Mouse (Mus musculus) heart, postnatal 0 days (tissue): ENCODE results near the gene Olfr1495. TPM values are rescaled to one million over a fixed set of nuclear protein-coding genes. Genes with fewer than 3 reads are reported as not detected.

ENCODE experiments used
- ATAC-seq: fragments of 200-750 bp; cut with Nextera tagmentation; 2 replicates; pipeline ENCODE4 v1.8.0; 2017; ENCODE audit warnings: low read depth, moderate number of reproducible peaks, moderate library complexity; ENCODE audit not compliant: insufficient read depth
- DNase-seq: peaks from one replicate; pipeline ENCODE4 v3.0.0-alpha.2; 2016; ENCODE audit warnings: low spot score
- H3K27ac ChIP-seq: fragments of 300-500 bp; sonication (generic); 2 replicates; pipeline ENCODE4 v1.5.1; 2014; ENCODE audit warnings: low read depth, mild to moderate bottlenecking
- H3K27me3 ChIP-seq: fragments of 300-500 bp; sonication (generic); 2 replicates; pipeline ENCODE4 v1.6.1; 2014; ENCODE audit warnings: low read length, mixed read lengths; ENCODE audit not compliant: control insufficient read depth, insufficient read depth
- H3K36me3 ChIP-seq: fragments of 300-500 bp; sonication (generic); replicated peaks from 2 replicates; pipeline ENCODE4 v1.6.1; 2014; ENCODE audit warnings: low read length, mixed read lengths; ENCODE audit not compliant: control insufficient read depth, insufficient read depth
- H3K4me1 ChIP-seq: fragments of 300-500 bp; sonication (generic); 2 replicates; pipeline ENCODE4 v1.6.1; 2014; ENCODE audit warnings: antibody characterized with exemption; ENCODE audit not compliant: control insufficient read depth, insufficient read depth
- H3K4me2 ChIP-seq: fragments of 300-500 bp; sonication (generic); 2 replicates; pipeline ENCODE4 v1.6.1; 2014; ENCODE audit warnings: low read depth, mild to moderate bottlenecking, low read length, moderate library complexity
- H3K4me3 ChIP-seq: fragments of 300-500 bp; sonication (generic); 2 replicates; pipeline ENCODE4 v1.5.1; 2014; ENCODE audit warnings: low read depth, low read length
- H3K9ac ChIP-seq: fragments of 300-500 bp; sonication (generic); replicated peaks from 2 replicates; pipeline ENCODE4 v1.6.1; 2014; ENCODE audit warnings: low read depth, low read length, mixed read lengths
- H3K9me3 ChIP-seq: fragments of 300-500 bp; sonication (generic); replicated peaks from 2 replicates; pipeline ENCODE4 v1.6.1; 2016; ENCODE audit warnings: low read length; ENCODE audit not compliant: control insufficient read depth
- CTCF ChIP-seq: IDR thresholded peaks from 2 replicates; pipeline ENCODE4 v1.5.1; 2016; ENCODE audit warnings: antibody characterized with exemption, control low read depth, low read depth
- EP300 ChIP-seq: IDR thresholded peaks from 2 replicates; pipeline ENCODE4 v1.6.1; 2016; ENCODE audit warnings: antibody characterized with exemption, low read depth
- WGBS: fragments of 180-500 bp; shearing (Covaris S2); extraction: QIAGEN DNeasy Blood & Tissue Kit; methylation state at CpG from one replicate; pipeline ENCODE4 v1.1.7; 2014; 5-methylcytosine and 5-hydroxymethylcytosine counted together
- polyA plus RNA-seq: library from polyadenylated mRNA; unstranded; fragments of >200 nt; fragmentation: Nextera tagmentation; extraction: Ambion mirVana; gene quantifications from 2 replicates; pipeline ENCODE4 v1.2.1, GENCODE M21; 2015
- total RNA-seq: library from RNA; depleted of rRNA; stranded (reverse); fragments of >200 nt; gene quantifications from 2 replicates; pipeline ENCODE4 v1.2.3, GENCODE M21; 2014; ENCODE audit warnings: low replicate concordance; rRNA removed

Olfr1495 gene
- total RNA-seq (not detected in 2 replicates), polyA plus RNA-seq (not detected in 2 replicates)

DNA sequence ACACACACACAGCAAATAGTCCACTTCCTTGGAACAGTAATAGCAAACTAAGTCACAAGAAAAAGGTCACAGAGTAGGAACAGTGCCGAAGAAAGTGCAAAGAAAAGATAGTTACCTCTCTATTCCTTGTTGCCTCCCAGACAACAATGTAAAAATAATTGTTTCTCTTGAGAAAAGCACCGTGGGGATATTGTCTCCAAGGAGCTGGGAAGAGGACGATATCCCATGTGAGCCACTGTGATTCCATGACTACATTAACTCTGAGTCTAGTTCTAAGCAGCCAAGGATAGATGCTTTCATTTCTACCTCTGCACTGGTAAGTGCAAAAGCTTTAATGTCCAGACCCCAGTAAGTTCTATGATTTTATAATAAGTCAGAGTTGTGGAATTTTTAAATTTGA lies at the start of gene Olfr1495:
TSS of gene Olfr1495 (plus strand) at position 301 of the 400 bp plus-strand sequence.
- no peaks in the 10 kb centered on the region for H3K36me3 ChIP-seq
- 66% methylated on average over 3 of the region's 3 CpGs for WGBS
- H3K4me2 ChIP-seq: no peak within 1 kb of the TSS
- H3K4me3 ChIP-seq: no peak within 1 kb of the TSS
- H3K27ac ChIP-seq: no peak within 1 kb of the TSS
- ATAC-seq: no peak
- DNase-seq: no peak
- no peaks in the 10 kb centered on the region for H3K9me3 ChIP-seq
- no peak for TF ChIP-seq EP300
- TF ChIP-seq CTCF: no peak
- H3K4me1 ChIP-seq: no peaks in the 10 kb centered on the region
- H3K9ac ChIP-seq: no peak within 1 kb of the TSS
- no peaks in the 10 kb centered on the region for H3K27me3 ChIP-seq

DNA sequence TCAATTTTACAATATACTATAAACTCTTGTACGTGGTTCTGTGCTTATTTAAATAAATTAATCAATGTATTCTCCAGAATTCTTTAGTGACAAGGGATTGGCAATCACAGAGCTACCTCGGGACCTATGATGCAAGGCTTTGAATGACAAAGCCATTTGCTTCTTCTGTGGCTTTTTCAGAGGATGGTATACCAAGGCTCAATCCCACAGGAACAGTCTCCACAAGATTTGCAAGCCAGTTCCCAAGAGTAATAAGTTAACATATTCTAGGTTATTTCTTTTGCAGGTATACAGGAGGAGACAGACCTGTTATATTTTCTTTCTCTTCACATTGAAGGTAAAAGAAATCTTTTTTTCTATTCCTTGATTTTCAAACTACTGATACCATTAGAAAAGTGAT lies 41.4 kb upstream of the Olfr1495 start, which contains the start of gene Olfr1493-ps1:
TSS of gene Olfr1493-ps1 (plus strand) at position 301 of the 400 bp plus-strand sequence.
- Histone ChIP-seq H3K36me3 (no peaks in the 10 kb centered on the region), H3K27me3 (no peaks in the 10 kb centered on the region), H3K4me1 (no peaks in the 10 kb centered on the region), H3K27ac (no peak within 1 kb of the TSS), H3K4me2 (no peak within 1 kb of the TSS), H3K9ac (no peak within 1 kb of the TSS), H3K9me3 (0 out of 2 replicates have a peak, but pooled peaks cover 3% of the 10 kb centered on the region), H3K4me3 (no peak within 1 kb of the TSS)
- no peak for ATAC-seq
- WGBS: 36% methylated on average over 2 of the region's 2 CpGs
- no peak for TF ChIP-seq CTCF
- TF ChIP-seq EP300: no peak
- no peak for DNase-seq

DNA sequence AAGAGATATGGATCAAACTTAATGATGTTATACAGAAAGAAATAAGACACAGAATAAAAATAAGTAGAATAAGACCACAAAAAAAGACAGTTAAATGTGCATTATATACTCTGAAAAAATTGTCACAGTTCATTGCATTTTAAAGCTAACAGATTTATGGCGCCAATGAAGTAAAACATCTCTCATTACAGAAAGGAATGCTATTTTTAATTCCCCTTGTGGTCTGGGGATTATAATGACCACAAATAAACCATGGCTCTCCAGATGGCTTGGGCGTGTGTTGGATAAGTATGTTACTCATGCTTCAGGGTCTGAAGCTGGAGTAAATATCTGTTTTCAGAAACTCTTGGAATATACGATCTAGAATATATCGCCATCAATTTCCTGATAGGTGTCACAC lies 25.0 kb upstream of the Olfr1495 start, which contains the start of gene Olfr1494:
TSS of gene Olfr1494 (plus strand) at position 301 of the 400 bp plus-strand sequence.
- no peak for ATAC-seq
- Histone ChIP-seq H3K9ac (no peak within 1 kb of the TSS), H3K4me3 (no peak within 1 kb of the TSS), H3K4me2 (no peak within 1 kb of the TSS), H3K9me3 (0 out of 2 replicates have a peak, but pooled peaks cover 3% of the 10 kb centered on the region), H3K27ac (no peak within 1 kb of the TSS), H3K4me1 (no peaks in the 10 kb centered on the region), H3K36me3 (no peaks in the 10 kb centered on the region), H3K27me3 (no peaks in the 10 kb centered on the region)
- TF ChIP-seq EP300 (no peak), CTCF (no peak)
- DNase-seq: no peak
- 80% methylated on average over 4 of the region's 4 CpGs for WGBS

DNA sequence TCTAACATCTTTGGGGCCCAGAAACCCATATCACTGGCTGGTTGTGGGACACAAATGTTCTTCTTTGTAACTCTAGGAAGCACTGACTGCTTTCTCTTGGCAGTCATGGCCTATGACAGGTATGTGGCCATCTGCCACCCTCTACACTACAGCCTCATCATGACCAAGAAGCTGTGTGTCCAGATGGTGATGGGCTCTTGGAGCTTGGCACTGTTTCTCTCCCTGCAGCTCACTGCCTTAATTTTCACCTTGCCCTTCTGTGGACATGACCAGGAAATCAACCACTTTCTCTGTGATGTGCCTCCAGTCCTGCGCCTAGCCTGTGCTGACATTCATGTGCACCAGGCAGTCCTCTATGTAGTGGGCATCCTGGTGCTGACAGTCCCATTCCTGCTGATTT lies 15.0 kb upstream of the Olfr1495 start:
- DNase-seq (no peak), ATAC-seq (no peak)
- WGBS: 89% methylated on average over 1 of the region's 1 CpGs
- no peak overlapping the region for H3K27ac ChIP-seq
- H3K4me2 ChIP-seq: no peak overlapping the region
- no peak overlapping the region for H3K4me3 ChIP-seq
- H3K36me3 ChIP-seq: no peaks in the 10 kb centered on the region
- TF ChIP-seq EP300 (no peak), CTCF (no peak)
- H3K9ac ChIP-seq: no peak overlapping the region
- no peaks in the 10 kb centered on the region for H3K27me3 ChIP-seq
- 0 out of 2 replicates have a peak, but pooled peaks cover 2% of the 10 kb centered on the region for H3K9me3 ChIP-seq
- H3K4me1 ChIP-seq: no peaks in the 10 kb centered on the region

DNA sequence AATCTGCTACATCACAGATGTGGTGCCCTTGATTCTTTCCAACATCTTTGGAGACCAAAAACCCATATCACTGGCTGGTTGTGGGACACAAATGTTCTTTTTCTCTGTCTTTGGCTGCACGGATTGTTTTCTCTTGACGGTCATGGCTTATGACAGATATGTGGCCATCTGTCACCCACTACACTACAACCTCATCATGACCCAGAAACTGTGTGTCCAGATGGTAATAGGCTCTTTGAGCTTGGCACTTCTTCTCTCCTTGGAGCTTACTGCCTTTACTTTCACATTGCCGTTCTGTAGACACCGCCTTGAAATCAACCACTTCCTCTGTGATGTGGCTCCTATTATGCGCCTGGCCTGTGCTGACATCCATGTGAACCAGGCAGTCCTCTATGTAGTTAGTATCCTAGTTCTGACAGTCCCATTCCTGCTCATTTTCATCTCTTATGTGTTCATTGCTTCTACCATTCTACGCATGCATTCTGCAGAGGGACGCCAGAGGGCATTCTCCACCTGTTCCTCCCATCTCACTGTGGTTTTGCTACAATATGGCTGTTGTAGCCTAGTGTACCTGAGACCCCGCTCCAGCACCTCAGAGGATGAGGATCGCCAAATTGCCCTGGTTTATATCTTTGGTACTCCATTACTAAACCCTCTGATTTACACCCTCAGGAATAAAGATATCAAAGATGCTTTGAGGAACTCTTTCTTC lies 4.3 kb downstream of the Olfr1495 start:
- 79% methylated on average over 9 of the region's 9 CpGs for WGBS
- Histone ChIP-seq H3K4me1 (no peaks in the 10 kb centered on the region), H3K9me3 (no peaks in the 10 kb centered on the region), H3K36me3 (no peaks in the 10 kb centered on the region), H3K4me2 (no peak overlapping the region), H3K4me3 (no peak overlapping the region), H3K27ac (no peak overlapping the region), H3K27me3 (no peaks in the 10 kb centered on the region), H3K9ac (no peak overlapping the region)
- ATAC-seq (no peak), DNase-seq (no peak)
- TF ChIP-seq CTCF (no peak), EP300 (no peak)
